Mouse (Mus musculus) neural tube, embryonic 13.5 days (tissue): Measurements from ENCODE around the gene Vav2. TPM values are rescaled to one million over a fixed set of nuclear protein-coding genes. Genes with fewer than 3 reads are reported as not detected.

Experiments used
- ATAC-seq: fragments of 200-750 bp; cut with Nextera tagmentation; 2 replicates; pipeline ENCODE4 v1.8.0; 2017; ENCODE audit warnings: low read depth, mild to moderate bottlenecking, moderate TSS enrichment, moderate library complexity
- H3K27ac ChIP-seq: fragments of 300-500 bp; sonication (generic); replicated peaks from 2 replicates; pipeline ENCODE4 v1.5.1; 2015; ENCODE audit warnings: moderate library complexity, mild to moderate bottlenecking, inconsistent platforms
- H3K27me3 ChIP-seq: fragments of 300-500 bp; sonication (generic); 2 replicates; pipeline ENCODE4 v1.6.1; 2015; ENCODE audit warnings: mild to moderate bottlenecking, inconsistent platforms
- H3K36me3 ChIP-seq: fragments of 300-500 bp; sonication (generic); 2 replicates; pipeline ENCODE4 v1.6.1; 2015; ENCODE audit warnings: mild to moderate bottlenecking, inconsistent platforms
- H3K4me1 ChIP-seq: fragments of 300-500 bp; sonication (generic); replicated peaks from 2 replicates; pipeline ENCODE4 v1.6.1; 2015; ENCODE audit warnings: inconsistent platforms
- H3K4me2 ChIP-seq: fragments of 300-500 bp; sonication (generic); 2 replicates; pipeline ENCODE4 v1.6.1; 2015; ENCODE audit warnings: inconsistent platforms, mild to moderate bottlenecking, moderate library complexity
- H3K4me3 ChIP-seq: fragments of 300-500 bp; sonication (generic); 2 replicates; pipeline ENCODE4 v1.5.1; 2015; ENCODE audit warnings: mild to moderate bottlenecking, inconsistent platforms
- H3K9ac ChIP-seq: fragments of 300-500 bp; sonication (generic); 2 replicates; pipeline ENCODE4 v1.6.1; 2015; ENCODE audit warnings: moderate library complexity, mild to moderate bottlenecking, inconsistent platforms
- H3K9me3 ChIP-seq: fragments of 300-500 bp; sonication (generic); 2 replicates; pipeline ENCODE4 v1.6.1; 2016; ENCODE audit warnings: inconsistent platforms
- WGBS: fragments of 180-500 bp; shearing (Covaris S2); methylation state at CpG from one replicate; pipeline ENCODE4 v1.1.7; 2015; 5-methylcytosine and 5-hydroxymethylcytosine counted together
- polyA plus RNA-seq: library from polyadenylated mRNA; unstranded; fragments of >200 nt; fragmentation: Nextera tagmentation; extraction: Ambion mirVana; gene quantifications from 2 replicates; pipeline ENCODE4 v1.2.1, GENCODE M21; 2015

Vav2 gene
- polyA plus RNA-seq = 14.8 and 15.3 TPM in 2 replicates

- Histone ChIP-seq H3K9me3 (no peaks in the 10 kb centered on the region), H3K27ac (peak within 1 kb of the TSS; percentile 90), H3K4me2 (peak within 1 kb of the TSS; percentile 96), H3K36me3 (no peaks in the 10 kb centered on the region), H3K9ac (peak within 1 kb of the TSS; percentile 96), H3K4me3 (peak within 1 kb of the TSS; percentile 95), H3K4me1 (peaks cover 46% of the 10 kb centered on the region), H3K27me3 (no peaks in the 10 kb centered on the region)
- peak; percentile 85 for ATAC-seq
- under 1% methylated on average over 58 of the region's 58 CpGs for WGBS
These were observed at the start of gene Vav2 for GRCm38 (mm10) chr2:27426855-27427457. Gene Vav2, minus strand, starts transcription at chr2:27427033.

GRCm38 (mm10) chr2:27475495-27476302 lies 48.9 kb upstream of the Vav2 start:
- Histone ChIP-seq H3K4me2 (peak overlapping the region; percentile 96), H3K4me1 (peaks cover 47% of the 10 kb centered on the region), H3K27ac (peak overlapping the region; percentile 96), H3K27me3 (no peaks in the 10 kb centered on the region), H3K36me3 (0 out of 2 replicates have a peak, but pooled peaks cover 4% of the 10 kb centered on the region), H3K9me3 (no peaks in the 10 kb centered on the region), H3K4me3 (peak overlapping the region; percentile 99), H3K9ac (peak overlapping the region; percentile 98)
- WGBS = under 1% methylated on average over 44 of the region's 96 CpGs
- peak; percentile 100 for ATAC-seq

- peak overlapping the region; percentile 98 for H3K9ac ChIP-seq
- no peaks in the 10 kb centered on the region for H3K27me3 ChIP-seq
- no peaks in the 10 kb centered on the region for H3K9me3 ChIP-seq
- peak overlapping the region; percentile 96 for H3K4me2 ChIP-seq
- WGBS = under 1% methylated on average over 84 of the region's 84 CpGs
- H3K27ac ChIP-seq = peak overlapping the region; percentile 96
- peak overlapping the region; percentile 99 for H3K4me3 ChIP-seq
- peak; percentile 54 for ATAC-seq
- H3K4me1 ChIP-seq = peaks cover 55% of the 10 kb centered on the region
- 0 out of 2 replicates have a peak, but pooled peaks cover 4% of the 10 kb centered on the region for H3K36me3 ChIP-seq
These were observed 48.0 kb upstream of the Vav2 start for GRCm38 (mm10) chr2:27474621-27475484.

- no peak for ATAC-seq
- 21% methylated on average over 4 of the region's 4 CpGs for WGBS
- H3K9me3 ChIP-seq = no peaks in the 10 kb centered on the region
- peak overlapping the region; percentile 99 for H3K4me3 ChIP-seq
- 0 out of 2 replicates have a peak, but pooled peaks cover 4% of the 10 kb centered on the region for H3K36me3 ChIP-seq
- peaks cover 65% of the 10 kb centered on the region for H3K4me1 ChIP-seq
- H3K27ac ChIP-seq = no peak overlapping the region
- H3K27me3 ChIP-seq = no peaks in the 10 kb centered on the region
- H3K4me2 ChIP-seq = peak overlapping the region; percentile 96
- H3K9ac ChIP-seq = peak overlapping the region; percentile 98
These were observed 47.1 kb upstream of the Vav2 start for GRCm38 (mm10) chr2:27473911-27474310.

- 70% methylated on average over 7 of the region's 7 CpGs for WGBS
- Histone ChIP-seq H3K4me1 (peaks cover 67% of the 10 kb centered on the region), H3K9me3 (no peaks in the 10 kb centered on the region), H3K27me3 (no peaks in the 10 kb centered on the region), H3K27ac (no peak overlapping the region), H3K4me3 (peak overlapping the region; percentile 99), H3K36me3 (0 out of 2 replicates have a peak, but pooled peaks cover 4% of the 10 kb centered on the region), H3K4me2 (peak overlapping the region; percentile 96), H3K9ac (peak overlapping the region; percentile 98)
- no peak for ATAC-seq
These were observed 46.4 kb upstream of the Vav2 start for GRCm38 (mm10) chr2:27473061-27473765.

GRCm38 (mm10) chr2:27471170-27471584 lies 44.3 kb upstream of the Vav2 start:
- no peak for ATAC-seq
- H3K27me3 ChIP-seq = no peaks in the 10 kb centered on the region
- no peaks in the 10 kb centered on the region for H3K9me3 ChIP-seq
- peaks cover 7% of the 10 kb centered on the region; the same call in 1 of the 2 replicates for H3K36me3 ChIP-seq
- peak overlapping the region; percentile 6; the same call in 1 of the 2 replicates for H3K9ac ChIP-seq
- peaks cover 79% of the 10 kb centered on the region for H3K4me1 ChIP-seq
- no peak overlapping the region for H3K27ac ChIP-seq
- H3K4me2 ChIP-seq = no peak overlapping the region
- no peak overlapping the region for H3K4me3 ChIP-seq

GRCm38 (mm10) chr2:27470535-27470934 lies 43.7 kb upstream of the Vav2 start:
- Histone ChIP-seq H3K27ac (no peak overlapping the region), H3K4me2 (no peak overlapping the region), H3K4me1 (peaks cover 78% of the 10 kb centered on the region), H3K9me3 (no peaks in the 10 kb centered on the region), H3K36me3 (peaks cover 13% of the 10 kb centered on the region), H3K4me3 (no peak overlapping the region), H3K27me3 (no peaks in the 10 kb centered on the region), H3K9ac (no peak overlapping the region)
- ATAC-seq = no peak
- 94% methylated on average over 2 of the region's 2 CpGs for WGBS

GRCm38 (mm10) chr2:27469991-27470355 lies 43.1 kb upstream of the Vav2 start:
- no peak overlapping the region for H3K9ac ChIP-seq
- no peaks in the 10 kb centered on the region for H3K9me3 ChIP-seq
- no peak overlapping the region for H3K4me2 ChIP-seq
- H3K4me3 ChIP-seq = no peak overlapping the region
- ATAC-seq = no peak
- no peaks in the 10 kb centered on the region for H3K27me3 ChIP-seq
- H3K4me1 ChIP-seq = peaks cover 78% of the 10 kb centered on the region
- 74% methylated on average over 3 of the region's 3 CpGs for WGBS
- peaks cover 13% of the 10 kb centered on the region for H3K36me3 ChIP-seq
- no peak overlapping the region for H3K27ac ChIP-seq

- ATAC-seq = no peak
- no peaks in the 10 kb centered on the region for H3K9me3 ChIP-seq
- no peaks in the 10 kb centered on the region for H3K27me3 ChIP-seq
- H3K36me3 ChIP-seq = peaks cover 13% of the 10 kb centered on the region
- H3K4me1 ChIP-seq = peaks cover 76% of the 10 kb centered on the region
- no peak overlapping the region for H3K4me2 ChIP-seq
- no peak overlapping the region for H3K4me3 ChIP-seq
- no peak overlapping the region for H3K9ac ChIP-seq
- H3K27ac ChIP-seq = no peak overlapping the region
- WGBS = 84% methylated on average over 4 of the region's 4 CpGs
These were observed 42.6 kb upstream of the Vav2 start for GRCm38 (mm10) chr2:27469292-27469990.

GRCm38 (mm10) chr2:27462901-27463300 lies 36.1 kb upstream of the Vav2 start:
- Histone ChIP-seq H3K36me3 (peaks cover 71% of the 10 kb centered on the region), H3K9me3 (no peaks in the 10 kb centered on the region), H3K4me1 (peaks cover 15% of the 10 kb centered on the region), H3K27ac (no peak overlapping the region), H3K9ac (no peak overlapping the region), H3K4me3 (no peak overlapping the region), H3K4me2 (no peak overlapping the region), H3K27me3 (no peaks in the 10 kb centered on the region)
- WGBS = 95% methylated on average over 4 of the region's 4 CpGs
- no peak for ATAC-seq
